8 mouse cellular contexts compared by ENCODE assay signal in the genomic region with DNA sequence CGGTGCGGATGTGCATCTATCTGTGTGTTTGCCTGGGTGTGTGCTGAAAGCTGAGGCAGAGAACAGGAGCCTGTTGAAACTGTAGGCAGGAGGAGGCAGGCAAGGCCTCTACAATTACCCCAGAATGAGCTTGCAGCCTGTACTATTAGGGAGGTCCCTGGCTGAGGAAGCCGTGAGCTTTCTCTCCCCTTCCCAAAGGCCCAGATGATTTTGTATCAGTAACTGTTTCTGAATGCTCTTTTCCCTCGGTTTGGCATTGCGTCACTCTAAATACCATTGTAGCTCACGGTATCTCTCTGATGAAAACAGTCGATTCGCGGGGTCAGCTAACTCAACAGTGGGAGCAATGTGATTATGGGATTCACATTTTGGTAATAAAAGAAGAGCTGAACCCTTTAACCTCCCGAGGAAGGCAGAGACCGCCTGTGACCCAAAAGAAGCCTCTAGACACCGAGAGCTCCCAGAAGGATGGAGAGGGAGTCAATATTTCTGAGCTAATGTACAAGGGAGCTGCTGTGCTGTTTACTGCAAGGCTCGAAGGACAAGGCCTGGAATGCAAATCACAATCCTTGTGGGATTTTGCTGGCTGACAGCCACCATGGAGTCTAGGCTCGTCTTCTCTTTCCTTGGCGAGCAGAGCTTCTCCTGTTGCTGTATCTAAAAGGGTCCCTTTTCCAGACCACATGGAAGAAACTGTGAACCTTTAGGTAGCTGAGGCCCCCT.
DNase-seq lines count a peak whose midpoint lies in the region; ATAC-seq and TF ChIP-seq lines count a peak whose summit lies in the region.

No protein-coding gene starts in this region.

- no peak for TF ChIP-seq POLR2A in heart, adult 2 months (IDR thresholded peaks at IDR 0.05; ENCODE audit: insufficient read depth, low read depth, low read length)

- H3K27me3 ChIP-seq in heart, adult 2 months (ENCODE audit: control insufficient read depth, insufficient read depth, low read length) = no peaks in the 10 kb centered on the region
- no peaks in the 10 kb centered on the region for H3K27me3 ChIP-seq in heart, embryonic 12.5 days (replicated peaks)
- H3K27me3 ChIP-seq in intestine, embryonic 16.5 days (replicated peaks; ENCODE audit: control insufficient read depth, insufficient read depth, low read length) = no peaks in the 10 kb centered on the region

- H3K4me2 ChIP-seq in heart, embryonic 12.5 days = no peak overlapping the region
- H3K4me2 ChIP-seq in intestine, embryonic 16.5 days (ENCODE audit: low read depth, low read length) = no peak overlapping the region

- H3K27ac ChIP-seq in heart, adult 2 months = peak overlapping the region; percentile 62
- no peak overlapping the region for H3K27ac ChIP-seq in heart, embryonic 12.5 days (ENCODE audit: poor library complexity, severe bottlenecking)
- H3K27ac ChIP-seq in intestine, embryonic 16.5 days (ENCODE audit: low read length) = peak overlapping the region; percentile 19; the same call in 1 of the 2 replicates

- H3K36me3 ChIP-seq in heart, adult 2 months (ENCODE audit: control insufficient read depth, insufficient read depth, low read length) = no peaks in the 10 kb centered on the region
- no peaks in the 10 kb centered on the region for H3K36me3 ChIP-seq in heart, embryonic 12.5 days
- H3K36me3 ChIP-seq in intestine, embryonic 16.5 days (ENCODE audit: control insufficient read depth, insufficient read depth, low read length) = no peaks in the 10 kb centered on the region

- no peak overlapping the region for H3K9ac ChIP-seq in heart, adult 2 months (ENCODE audit: low read depth, low read length)
- H3K9ac ChIP-seq in heart, embryonic 12.5 days = no peak overlapping the region
- H3K9ac ChIP-seq in intestine, embryonic 16.5 days (ENCODE audit: low read depth, low read length) = no peak overlapping the region

- TF ChIP-seq CTCF in heart, adult 2 months (IDR thresholded peaks at IDR 0.05) = no peak

- H3K9me3 ChIP-seq in heart, embryonic 12.5 days (replicated peaks) = no peaks in the 10 kb centered on the region
- H3K9me3 ChIP-seq in intestine, embryonic 16.5 days (ENCODE audit: control insufficient read depth, low read length) = no peaks in the 10 kb centered on the region

- no peaks in the 10 kb centered on the region for H3K79me2 ChIP-seq in heart, adult 2 months (replicated peaks; ENCODE audit: control insufficient read depth, insufficient read depth, low read length)

- TF ChIP-seq EP300 in heart, adult 2 months (IDR thresholded peaks at IDR 0.05; ENCODE audit: insufficient read depth, low read depth, low read length) = no peak

- no peak overlapping the region for H3K4me3 ChIP-seq in heart, adult 2 months
- H3K4me3 ChIP-seq in heart, embryonic 12.5 days = no peak overlapping the region
- H3K4me3 ChIP-seq in intestine, embryonic 16.5 days (ENCODE audit: low read length) = no peak overlapping the region

- intact Hi-C loops in heart, adult 2 months (cut with DNase I) = no loop called here

- DNase-seq in heart, adult 2 months = peak; percentile 61 to 65
- DNase-seq in urinary bladder, postnatal 14 days (ENCODE audit: low spot score) = peak; percentile 15
- no peak for DNase-seq in urinary bladder, postnatal 25 days (ENCODE audit: low spot score)
- DNase-seq in urinary bladder, adult 18-20 months (ENCODE audit: low spot score in 2 of 2) = no peak
- DNase-seq in adrenal gland, adult 2 months = no peak

- WGBS in heart, adult 2 months = 65% methylated on average over 15 of the region's 15 CpGs
- WGBS in heart, embryonic 12.5 days = 66% methylated on average over 15 of the region's 15 CpGs
- WGBS in intestine, embryonic 16.5 days = 65% methylated on average over 15 of the region's 15 CpGs

- no peak for ATAC-seq in heart, embryonic 12.5 days (ENCODE audit: insufficient number of reproducible peaks, low FRiP score)
- no peak for ATAC-seq in intestine, embryonic 16.5 days
- ATAC-seq in erythroid progenitor cell, adult 5-6 weeks (replicated peaks; ENCODE audit: low FRiP score, poor library complexity, severe bottlenecking) = no peak

- no peaks in the 10 kb centered on the region; the same call in 1 of the 2 replicates for H3K4me1 ChIP-seq in heart, adult 2 months (ENCODE audit: control insufficient read depth, insufficient read depth, low read length)
- peaks cover 7% of the 10 kb centered on the region for H3K4me1 ChIP-seq in heart, embryonic 12.5 days (replicated peaks)
- 0 out of 2 replicates have a peak, but pooled peaks cover 7% of the 10 kb centered on the region for H3K4me1 ChIP-seq in intestine, embryonic 16.5 days (ENCODE audit: control insufficient read depth, insufficient read depth, low read length)

Comparison
In these comparisons a context has a peak if more than half of its experiments do, and no peak if none do; other contexts are left out.
1. DNase-seq: peak in heart, adult 2 months (2 of 2) and urinary bladder, postnatal 14 days (single experiment); none in urinary bladder, postnatal 25 days (single experiment), urinary bladder, adult 18-20 months (0 of 2) and adrenal gland, adult 2 months (single experiment).